In the genomic region with DNA sequence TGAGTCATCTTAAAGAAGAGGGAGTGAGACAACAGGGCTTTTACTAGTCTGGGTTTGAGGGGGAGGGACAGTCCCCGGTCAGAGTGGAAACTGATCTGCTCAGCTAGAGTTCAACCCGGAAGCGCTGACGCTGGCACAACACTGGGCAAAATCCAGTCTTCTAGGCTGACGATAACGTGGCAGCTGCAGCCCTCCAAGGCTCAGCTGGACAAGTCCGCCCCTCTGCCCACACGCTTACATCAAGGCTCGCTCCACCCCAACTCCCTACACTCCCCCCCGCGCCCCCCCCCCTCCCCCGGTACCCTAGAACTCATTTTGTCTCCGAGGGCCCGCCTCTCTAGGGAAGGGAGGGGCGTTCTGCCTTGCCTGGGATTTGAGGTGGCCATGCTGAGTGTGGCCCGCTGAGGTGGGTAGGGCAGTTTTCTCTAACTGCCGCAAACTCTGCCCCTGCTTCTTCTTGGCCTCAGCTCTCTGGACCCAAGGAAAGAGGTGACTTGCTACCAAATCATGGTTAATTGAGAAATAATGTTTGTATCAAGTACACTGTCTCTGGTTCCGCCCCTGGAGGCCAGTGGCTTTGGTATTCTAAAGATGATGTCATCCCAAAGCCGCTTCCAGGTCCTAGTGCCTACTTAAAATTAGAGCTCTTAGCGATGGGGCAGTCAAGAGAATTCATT, we compare ENCODE assay signal across 8 mouse cellular contexts. TPM values are rescaled to one million over a fixed set of nuclear protein-coding genes. Genes with fewer than 3 reads are reported as not detected.
DNase-seq lines count a peak whose midpoint lies in the region; ATAC-seq and TF ChIP-seq lines count a peak whose summit lies in the region.

No protein-coding gene starts in this region.

- under 1% methylated on average over 20 of the region's 20 CpGs for WGBS in heart, embryonic 11.5 days (ENCODE audit: insufficient replicate concordance)
- WGBS in kidney, embryonic 16.5 days: 1% methylated on average over 18 of the region's 20 CpGs
- WGBS in liver, adult 2 months: 2% methylated on average over 20 of the region's 20 CpGs

- ATAC-seq in heart, embryonic 11.5 days (replicated peaks; ENCODE audit: insufficient number of reproducible peaks, low FRiP score, low TSS enrichment): peak; percentile 92
- ATAC-seq in kidney, embryonic 16.5 days (ENCODE audit: low FRiP score, low TSS enrichment): peak; percentile 98

- peak; percentile 71 for TF ChIP-seq POLR2A in liver, adult 2 months (IDR thresholded peaks at IDR 0.05; ENCODE audit: extremely low read depth, insufficient read depth, low read length)
- peak; percentile 57 for TF ChIP-seq POLR2A in myocyte (IDR thresholded peaks at IDR 0.05; ENCODE audit: insufficient read length, low read depth)

- H3K27me3 ChIP-seq in erythroblast, embryonic 14.5 days (ENCODE audit: control insufficient read depth): no peaks in the 10 kb centered on the region
- H3K27me3 ChIP-seq in heart, embryonic 11.5 days (ENCODE audit: control insufficient read depth, insufficient read depth, low read length): no peaks in the 10 kb centered on the region
- no peaks in the 10 kb centered on the region for H3K27me3 ChIP-seq in kidney, embryonic 16.5 days (ENCODE audit: insufficient read depth, low read length)
- H3K27me3 ChIP-seq in liver, adult 2 months (ENCODE audit: control insufficient read depth, insufficient read depth, low read length): no peaks in the 10 kb centered on the region
- no peaks in the 10 kb centered on the region for H3K27me3 ChIP-seq in myocyte (ENCODE audit: control insufficient read depth, insufficient read depth, insufficient read length)
- no peaks in the 10 kb centered on the region for H3K27me3 ChIP-seq in splenic B cell, adult 2 months (ENCODE audit: control insufficient read depth, insufficient read depth, low read length, poor library complexity, severe bottlenecking)

- no peak overlapping the region for H3ac ChIP-seq in myocyte (ENCODE audit: control insufficient read depth, insufficient read length)

- DNase-seq in A20 (ENCODE audit: low read depth, low spot score): peak; percentile 92
- peak; percentile 94 for DNase-seq in brain, adult 2 months (ENCODE audit: low read depth, low spot score)
- peak; percentile 96 for DNase-seq in liver, adult 2 months (ENCODE audit: extremely low read depth, low read depth, low spot score)
- peak; percentile 87 for DNase-seq in splenic B cell, adult 2 months (ENCODE audit: low read depth, low spot score)

- peaks cover 17% of the 10 kb centered on the region for H3K4me1 ChIP-seq in erythroblast, embryonic 14.5 days (ENCODE audit: control insufficient read depth)
- no peaks in the 10 kb centered on the region for H3K4me1 ChIP-seq in heart, embryonic 11.5 days (ENCODE audit: control insufficient read depth, insufficient read depth, low read length)
- H3K4me1 ChIP-seq in kidney, embryonic 16.5 days (ENCODE audit: insufficient read depth, low read length): 0 out of 2 replicates have a peak, but pooled peaks cover 3% of the 10 kb centered on the region
- peaks cover 3% of the 10 kb centered on the region; the same call in 1 of the 2 replicates for H3K4me1 ChIP-seq in liver, adult 2 months (ENCODE audit: control insufficient read depth, insufficient read depth, low read length)

- H3K9me3 ChIP-seq in erythroblast, embryonic 14.5 days (ENCODE audit: control insufficient read depth, low read length): no peaks in the 10 kb centered on the region
- no peaks in the 10 kb centered on the region for H3K9me3 ChIP-seq in heart, embryonic 11.5 days (replicated peaks; ENCODE audit: control insufficient read depth, low read length)
- H3K9me3 ChIP-seq in kidney, embryonic 16.5 days (ENCODE audit: low read length): no peaks in the 10 kb centered on the region

- peak overlapping the region; percentile 82 for H3K9ac ChIP-seq in heart, embryonic 11.5 days (ENCODE audit: low read depth, low read length)
- H3K9ac ChIP-seq in kidney, embryonic 16.5 days (replicated peaks; ENCODE audit: low read length): peak overlapping the region; percentile 75
- H3K9ac ChIP-seq in liver, adult 2 months (ENCODE audit: low read depth, low read length): peak overlapping the region; percentile 65

- H3K27ac ChIP-seq in heart, embryonic 11.5 days (ENCODE audit: low read depth, low read length): peak overlapping the region; percentile 90
- peak overlapping the region; percentile 95 for H3K27ac ChIP-seq in kidney, embryonic 16.5 days (ENCODE audit: low read length)
- peak overlapping the region; percentile 70 for H3K27ac ChIP-seq in liver, adult 2 months (replicated peaks; ENCODE audit: insufficient read depth, low read depth, low read length)

- H3K36me3 ChIP-seq in erythroblast, embryonic 14.5 days (ENCODE audit: control insufficient read depth): no peaks in the 10 kb centered on the region
- H3K36me3 ChIP-seq in heart, embryonic 11.5 days (ENCODE audit: control insufficient read depth, insufficient read depth, low read length): no peaks in the 10 kb centered on the region
- H3K36me3 ChIP-seq in kidney, embryonic 16.5 days (ENCODE audit: insufficient read depth, low read length): no peaks in the 10 kb centered on the region
- no peaks in the 10 kb centered on the region for H3K36me3 ChIP-seq in liver, adult 2 months (ENCODE audit: control insufficient read depth, insufficient read depth, low read length)
- H3K36me3 ChIP-seq in myocyte (ENCODE audit: control insufficient read depth, insufficient read depth): no peaks in the 10 kb centered on the region
- no peaks in the 10 kb centered on the region for H3K36me3 ChIP-seq in splenic B cell, adult 2 months (ENCODE audit: control insufficient read depth, insufficient read depth, low read length, poor library complexity, severe bottlenecking)

- no peak for TF ChIP-seq CTCF in liver, adult 2 months (IDR thresholded peaks at IDR 0.05; ENCODE audit: low read depth, low read length)

- H3K4me3 ChIP-seq in erythroblast, embryonic 14.5 days (replicated peaks): peak overlapping the region; percentile 75
- H3K4me3 ChIP-seq in heart, embryonic 11.5 days (ENCODE audit: low read depth, low read length): peak overlapping the region; percentile 55
- H3K4me3 ChIP-seq in kidney, embryonic 16.5 days (ENCODE audit: low read length): peak overlapping the region; percentile 67
- H3K4me3 ChIP-seq in liver, adult 2 months (ENCODE audit: insufficient read depth, low read depth, low read length): peak overlapping the region; percentile 53
- H3K4me3 ChIP-seq in myocyte: peak overlapping the region; percentile 38

- H3K4me2 ChIP-seq in heart, embryonic 11.5 days: peak overlapping the region; percentile 55
- peak overlapping the region; percentile 65 for H3K4me2 ChIP-seq in kidney, embryonic 16.5 days (replicated peaks; ENCODE audit: low read depth, low read length)
- H3K4me2 ChIP-seq in myocyte (ENCODE audit: low read depth): peak overlapping the region; percentile 80

- no peaks in the 10 kb centered on the region for H3K79me2 ChIP-seq in liver, adult 2 months (ENCODE audit: control insufficient read depth, insufficient read depth, low read length)
- no peaks in the 10 kb centered on the region for H3K79me2 ChIP-seq in myocyte (ENCODE audit: control insufficient read depth, insufficient read depth)

TF ChIP-seq in myocyte, 11 proteins besides CTCF, POLR2A, EP300 and RAD21:
- TF ChIP-seq POLR2AphosphoS2 (IDR thresholded peaks at IDR 0.05; ENCODE audit: insufficient read length, low read depth) (peak; percentile 49), CEBPB (IDR thresholded peaks at IDR 0.05; ENCODE audit: insufficient read depth, poor library complexity, severe bottlenecking) (no peak), MYOD1 (IDR thresholded peaks at IDR 0.05; ENCODE audit: control insufficient read depth in 1 of 3, insufficient read length in 2 of 3, low read depth in 2 of 3) (peak in 2 of 3 experiments; percentile 83 to 93), MYOG (IDR thresholded peaks at IDR 0.05; ENCODE audit: control insufficient read depth in 1 of 3, insufficient read depth in 1 of 3, insufficient read length in 2 of 3, low read depth in 2 of 3) (peak in 2 of 3 experiments; percentile 61 to 87), MAX (IDR thresholded peaks at IDR 0.05; ENCODE audit: low read depth) (no peak), TCF12 (IDR thresholded peaks at IDR 0.05; ENCODE audit: insufficient read depth, poor library complexity, severe bottlenecking) (no peak), REST (IDR thresholded peaks at IDR 0.05; ENCODE audit: insufficient read depth, insufficient read length) (no peak)

RNA-seq across cellular contexts. Expression of gene Rab6a, which starts 16.2 kb away (rescaled TPM):
- 2.7 and 3.8 TPM in 2 replicates for polyA plus RNA-seq in erythroblast, embryonic 14.5 days (2012)
- 115 and 128 TPM in 2 replicates for polyA plus RNA-seq in heart, embryonic 11.5 days (2014; fragmentation: Nextera tagmentation; extraction: Ambion mirVana)
- polyA plus RNA-seq in kidney, embryonic 16.5 days (2015; fragmentation: Nextera tagmentation; extraction: Ambion mirVana): 88.3 and 91.1 TPM in 2 replicates
- total RNA-seq in liver, adult 2 months (2014; rRNA removed): 30.4 and 33.0 TPM in 2 replicates
- polyA plus RNA-seq in liver, adult 2 months (2012; rRNA removed): 13.2 and 13.5 TPM in 2 replicates
- 48.5 TPM for polyA plus RNA-seq in myocyte (2012; fragmentation: generic; extraction: Trizol)

RNA-seq across cellular contexts. Expression of gene Mrpl48, which starts 17.1 kb away (rescaled TPM):
- polyA plus RNA-seq in erythroblast, embryonic 14.5 days (2012): 0.27 and 0.42 TPM in 2 replicates
- 76.9 and 77.3 TPM in 2 replicates for polyA plus RNA-seq in heart, embryonic 11.5 days (2014; fragmentation: Nextera tagmentation; extraction: Ambion mirVana)
- polyA plus RNA-seq in kidney, embryonic 16.5 days (2015; fragmentation: Nextera tagmentation; extraction: Ambion mirVana): 81.5 and 82.3 TPM in 2 replicates
- 24.6 and 29.1 TPM in 2 replicates for total RNA-seq in liver, adult 2 months (2014; rRNA removed)
- 9.4 and 9.5 TPM in 2 replicates for polyA plus RNA-seq in liver, adult 2 months (2012; rRNA removed)
- polyA plus RNA-seq in myocyte (2012; fragmentation: generic; extraction: Trizol): 34.4 TPM

RNA-seq across cellular contexts. Expression of gene Coa4, which starts 54.1 kb away (rescaled TPM):
- 0.60 and 0.96 TPM in 2 replicates for polyA plus RNA-seq in erythroblast, embryonic 14.5 days (2012)
- polyA plus RNA-seq in heart, embryonic 11.5 days (2014; fragmentation: Nextera tagmentation; extraction: Ambion mirVana): 24.4 and 27.0 TPM in 2 replicates
- polyA plus RNA-seq in kidney, embryonic 16.5 days (2015; fragmentation: Nextera tagmentation; extraction: Ambion mirVana): 23.4 and 26.3 TPM in 2 replicates
- total RNA-seq in liver, adult 2 months (2014; rRNA removed): 4.3 and 10.7 TPM in 2 replicates
- polyA plus RNA-seq in liver, adult 2 months (2012; rRNA removed): 8.9 and 11.6 TPM in 2 replicates
- polyA plus RNA-seq in myocyte (2012; fragmentation: generic; extraction: Trizol): 15.5 TPM

Comparison
In these comparisons a context has a peak if more than half of its experiments do, and no peak if none do; other contexts are left out.
1. Peak in every context shown above with its lines: DNase-seq, ATAC-seq, H3K4me3 ChIP-seq and H3K27ac ChIP-seq.